ENCODE assay signal across 9 mouse cellular contexts in genomic region chrX:169112662-169113061, GRCm38 (mm10).
DNase-seq lines count a peak whose midpoint lies in the region; ATAC-seq and TF ChIP-seq lines count a peak whose summit lies in the region.
"Had no signal": no experiment of that assay in that cellular context is flagged by ENCODE, and none has a peak within 500 bp of the region (broad histone marks: within the 10 kb centered on the region; RNA-seq: fewer than 3 reads in every experiment).

No protein-coding gene starts in this region.

- DNase-seq in heart, adult 18-20 months: peak; percentile 64 to 67
- no peak for DNase-seq in heart, embryonic 10.5 days (ENCODE audit: low spot score)
- peak; percentile 1 for DNase-seq in right cerebral cortex, postnatal 4 days
- no peak for DNase-seq in right cerebral cortex, adult 18-20 months
- peak; percentile 54 for DNase-seq in kidney, postnatal 10 days
- DNase-seq in stomach, postnatal 0 days (ENCODE audit: low spot score): peak; percentile 14
- DNase-seq in layer of hippocampus, adult 11-12 months (ENCODE audit: low spot score): no peak

- TF ChIP-seq CTCF in stomach, postnatal 0 days (IDR thresholded peaks at IDR 0.05; ENCODE audit: low read depth): no peak

- H3K4me1 ChIP-seq in heart, embryonic 10.5 days: no peaks in the 10 kb centered on the region
- no peaks in the 10 kb centered on the region for H3K4me1 ChIP-seq in stomach, postnatal 0 days (replicated peaks; ENCODE audit: control insufficient read depth, insufficient read depth)
- H3K4me1 ChIP-seq in forebrain, embryonic 16.5 days (replicated peaks; ENCODE audit: control insufficient read depth, insufficient read depth, low read length): no peaks in the 10 kb centered on the region

- no peaks in the 10 kb centered on the region for H3K9me3 ChIP-seq in heart, embryonic 10.5 days
- no peaks in the 10 kb centered on the region for H3K9me3 ChIP-seq in stomach, postnatal 0 days (ENCODE audit: control insufficient read depth, low read length)
- no peaks in the 10 kb centered on the region for H3K9me3 ChIP-seq in forebrain, embryonic 16.5 days (ENCODE audit: control insufficient read depth, low read length)

- no peaks in the 10 kb centered on the region for H3K27me3 ChIP-seq in heart, embryonic 10.5 days (ENCODE audit: insufficient read depth, poor library complexity, severe bottlenecking)
- H3K27me3 ChIP-seq in stomach, postnatal 0 days (ENCODE audit: control insufficient read depth, insufficient read depth, low read length): no peaks in the 10 kb centered on the region
- no peaks in the 10 kb centered on the region for H3K27me3 ChIP-seq in forebrain, embryonic 16.5 days (replicated peaks; ENCODE audit: control insufficient read depth, insufficient read depth, low read length)
- H3K27me3 ChIP-seq: CH12.LX had no signal

- no peak for ATAC-seq in stomach, postnatal 0 days (ENCODE audit: low FRiP score, low TSS enrichment)
- no peak for ATAC-seq in forebrain, embryonic 16.5 days

- H3K27ac ChIP-seq in heart, embryonic 10.5 days: no peak overlapping the region
- 0 out of 2 replicates have a peak overlapping the region, but pooled peaks have one; percentile 25 for H3K27ac ChIP-seq in stomach, postnatal 0 days (replicated peaks)
- H3K27ac ChIP-seq in forebrain, embryonic 16.5 days (ENCODE audit: low read length): no peak overlapping the region

- H3K36me3 ChIP-seq in heart, embryonic 10.5 days: no peaks in the 10 kb centered on the region
- H3K36me3 ChIP-seq in stomach, postnatal 0 days (ENCODE audit: control insufficient read depth, insufficient read depth, low read length): no peaks in the 10 kb centered on the region
- no peaks in the 10 kb centered on the region for H3K36me3 ChIP-seq in forebrain, embryonic 16.5 days (ENCODE audit: control insufficient read depth, insufficient read depth)

- H3K4me3 ChIP-seq in heart, embryonic 10.5 days: no peak overlapping the region
- no peak overlapping the region for H3K4me3 ChIP-seq in stomach, postnatal 0 days (ENCODE audit: low read depth, low read length)
- H3K4me3 ChIP-seq in forebrain, embryonic 16.5 days (replicated peaks; ENCODE audit: low read length): no peak overlapping the region

- TF ChIP-seq EP300 in stomach, postnatal 0 days (optimal IDR thresholded peaks at IDR 0.05): no peak

- 71% methylated on average over 4 of the region's 4 CpGs for WGBS in heart, embryonic 10.5 days
- 48% methylated on average over 4 of the region's 4 CpGs for WGBS in stomach, postnatal 0 days
- 75% methylated on average over 4 of the region's 4 CpGs for WGBS in forebrain, embryonic 16.5 days

- H3K4me2 ChIP-seq in stomach, postnatal 0 days (replicated peaks; ENCODE audit: low read depth): no peak overlapping the region
- no peak overlapping the region for H3K4me2 ChIP-seq in forebrain, embryonic 16.5 days (ENCODE audit: low read length)

- H3K9ac ChIP-seq in stomach, postnatal 0 days (ENCODE audit: low read length): no peak overlapping the region
- no peak overlapping the region for H3K9ac ChIP-seq in forebrain, embryonic 16.5 days (replicated peaks; ENCODE audit: low read depth, low read length)

Comparison
In these comparisons a context has a peak if more than half of its experiments do, and no peak if none do; other contexts are left out.
1. DNase-seq: peak in heart, adult 18-20 months (2 of 2), right cerebral cortex, postnatal 4 days (single experiment), kidney, postnatal 10 days (single experiment) and stomach, postnatal 0 days (single experiment); none in heart, embryonic 10.5 days (single experiment), right cerebral cortex, adult 18-20 months (single experiment) and layer of hippocampus, adult 11-12 months (single experiment).